9 mouse cellular contexts compared by ENCODE assay signal in the genomic region with DNA sequence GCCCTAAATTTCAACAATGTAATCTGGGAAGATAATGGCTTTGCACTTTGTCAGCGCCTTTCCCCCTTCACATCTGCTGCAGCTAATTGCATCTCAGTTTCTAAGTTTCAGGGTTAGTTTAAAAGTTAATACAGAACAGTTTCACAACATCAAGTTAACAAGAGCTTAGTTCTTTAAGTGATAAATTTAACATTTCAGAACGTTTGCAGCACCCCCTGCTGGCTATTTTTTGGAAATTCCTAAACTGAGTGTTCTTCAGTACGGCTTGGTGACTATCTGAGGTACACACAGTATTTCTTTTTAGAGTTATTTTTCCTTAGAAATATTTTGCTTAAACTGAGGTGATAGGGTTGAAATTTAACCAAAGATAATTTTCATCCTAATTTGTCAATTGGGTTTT.
DNase-seq lines count a peak whose midpoint lies in the region; ATAC-seq and TF ChIP-seq lines count a peak whose summit lies in the region.
"Had no signal": no experiment of that assay in that cellular context is flagged by ENCODE, and none has a peak within 500 bp of the region (broad histone marks: within the 10 kb centered on the region; RNA-seq: fewer than 3 reads in every experiment).

No protein-coding gene starts in this region.

- H3K9me3 ChIP-seq in kidney, embryonic 15.5 days (replicated peaks): no peaks in the 10 kb centered on the region
- no peaks in the 10 kb centered on the region for H3K9me3 ChIP-seq in forebrain, embryonic 13.5 days (replicated peaks)
- H3K9me3 ChIP-seq: limb, embryonic 15.5 days had no signal

- no peak for TF ChIP-seq POLR2A in cortical plate, adult 2 months (IDR thresholded peaks at IDR 0.05; ENCODE audit: extremely low read depth, insufficient read depth, low read length)

- TF ChIP-seq CTCF in cortical plate, adult 2 months (IDR thresholded peaks at IDR 0.05; ENCODE audit: extremely low read depth, insufficient read depth, low read length): 0 out of 2 replicates have a peak, but pooled peaks have one; percentile 7

- no peaks in the 10 kb centered on the region for H3K27me3 ChIP-seq in kidney, embryonic 15.5 days
- no peaks in the 10 kb centered on the region for H3K27me3 ChIP-seq in forebrain, embryonic 13.5 days
- H3K27me3 ChIP-seq: limb, embryonic 15.5 days had no signal

- peak; percentile 28 for DNase-seq in kidney, adult 18-20 months
- peak; percentile 31 for DNase-seq in CD4-positive helper T cell, adult 2 months (ENCODE audit: low read depth, low spot score)
- DNase-seq in R1 (ENCODE audit: low read depth, low spot score): peak; percentile 60
- peak; percentile 60 to 74 for DNase-seq in layer of hippocampus, postnatal 10 days (ENCODE audit: low spot score in 2 of 2)
- DNase-seq in right cerebral cortex, adult 2 months (ENCODE audit: low spot score in 2 of 2): peak; percentile 69 to 80

- no peaks in the 10 kb centered on the region for H3K4me1 ChIP-seq in kidney, embryonic 15.5 days
- no peaks in the 10 kb centered on the region; the same call in 1 of the 2 replicates for H3K4me1 ChIP-seq in cortical plate, adult 2 months (ENCODE audit: control insufficient read depth, insufficient read depth, low read length)
- no peaks in the 10 kb centered on the region for H3K4me1 ChIP-seq in forebrain, embryonic 13.5 days
- H3K4me1 ChIP-seq: limb, embryonic 15.5 days had no signal

- WGBS in kidney, embryonic 15.5 days: 37% methylated on average over 3 of the region's 3 CpGs
- WGBS in forebrain, embryonic 13.5 days: 37% methylated on average over 3 of the region's 3 CpGs

- H3K4me2 ChIP-seq in kidney, embryonic 15.5 days: no peak overlapping the region
- no peak overlapping the region for H3K4me2 ChIP-seq in forebrain, embryonic 13.5 days
- H3K4me2 ChIP-seq: limb, embryonic 15.5 days had no signal

- H3K36me3 ChIP-seq in kidney, embryonic 15.5 days: peaks cover 8% of the 10 kb centered on the region
- H3K36me3 ChIP-seq in forebrain, embryonic 13.5 days (ENCODE audit: poor library complexity, severe bottlenecking): peaks cover 20% of the 10 kb centered on the region

- no peak overlapping the region for H3K27ac ChIP-seq in kidney, embryonic 15.5 days
- no peak overlapping the region for H3K27ac ChIP-seq in cortical plate, adult 2 months (ENCODE audit: insufficient read depth, low read length)
- no peak overlapping the region for H3K27ac ChIP-seq in forebrain, embryonic 13.5 days
- H3K27ac ChIP-seq: limb, embryonic 15.5 days had no signal

- no peak overlapping the region for H3K9ac ChIP-seq in kidney, embryonic 15.5 days
- no peak overlapping the region for H3K9ac ChIP-seq in forebrain, embryonic 13.5 days
- H3K9ac ChIP-seq: limb, embryonic 15.5 days had no signal

- no peak for ATAC-seq in kidney, embryonic 15.5 days (replicated peaks; ENCODE audit: low FRiP score)
- ATAC-seq in forebrain, embryonic 13.5 days: no peak

- H3K4me3 ChIP-seq in kidney, embryonic 15.5 days (replicated peaks): no peak overlapping the region
- no peak overlapping the region for H3K4me3 ChIP-seq in cortical plate, adult 2 months (ENCODE audit: insufficient read depth, low read length)
- H3K4me3 ChIP-seq in forebrain, embryonic 13.5 days: no peak overlapping the region
- H3K4me3 ChIP-seq: limb, embryonic 15.5 days had no signal
